Mouse (Mus musculus) neural tube, embryonic 13.5 days (tissue): ENCODE measurements at regions not wholly inside any gene's neighbourhood (a gene's known extent, or its start where the extent isn't known, plus 50 kb on each side); places are given as distances from the start of the nearest gene placed in this dataset.

Experiments
- ATAC-seq: fragments of 200-750 bp; cut with Nextera tagmentation; 2 replicates; pipeline ENCODE4 v1.8.0; 2017; ENCODE audit warnings: low read depth, mild to moderate bottlenecking, moderate TSS enrichment, moderate library complexity
- H3K27ac ChIP-seq: fragments of 300-500 bp; sonication (generic); replicated peaks from 2 replicates; pipeline ENCODE4 v1.5.1; 2015; ENCODE audit warnings: moderate library complexity, mild to moderate bottlenecking, inconsistent platforms
- H3K27me3 ChIP-seq: fragments of 300-500 bp; sonication (generic); 2 replicates; pipeline ENCODE4 v1.6.1; 2015; ENCODE audit warnings: mild to moderate bottlenecking, inconsistent platforms
- H3K36me3 ChIP-seq: fragments of 300-500 bp; sonication (generic); 2 replicates; pipeline ENCODE4 v1.6.1; 2015; ENCODE audit warnings: mild to moderate bottlenecking, inconsistent platforms
- H3K4me1 ChIP-seq: fragments of 300-500 bp; sonication (generic); replicated peaks from 2 replicates; pipeline ENCODE4 v1.6.1; 2015; ENCODE audit warnings: inconsistent platforms
- H3K4me2 ChIP-seq: fragments of 300-500 bp; sonication (generic); 2 replicates; pipeline ENCODE4 v1.6.1; 2015; ENCODE audit warnings: inconsistent platforms, mild to moderate bottlenecking, moderate library complexity
- H3K4me3 ChIP-seq: fragments of 300-500 bp; sonication (generic); 2 replicates; pipeline ENCODE4 v1.5.1; 2015; ENCODE audit warnings: mild to moderate bottlenecking, inconsistent platforms
- H3K9ac ChIP-seq: fragments of 300-500 bp; sonication (generic); 2 replicates; pipeline ENCODE4 v1.6.1; 2015; ENCODE audit warnings: moderate library complexity, mild to moderate bottlenecking, inconsistent platforms
- H3K9me3 ChIP-seq: fragments of 300-500 bp; sonication (generic); 2 replicates; pipeline ENCODE4 v1.6.1; 2016; ENCODE audit warnings: inconsistent platforms
- WGBS: fragments of 180-500 bp; shearing (Covaris S2); methylation state at CpG from one replicate; pipeline ENCODE4 v1.1.7; 2015; 5-methylcytosine and 5-hydroxymethylcytosine counted together

DNA sequence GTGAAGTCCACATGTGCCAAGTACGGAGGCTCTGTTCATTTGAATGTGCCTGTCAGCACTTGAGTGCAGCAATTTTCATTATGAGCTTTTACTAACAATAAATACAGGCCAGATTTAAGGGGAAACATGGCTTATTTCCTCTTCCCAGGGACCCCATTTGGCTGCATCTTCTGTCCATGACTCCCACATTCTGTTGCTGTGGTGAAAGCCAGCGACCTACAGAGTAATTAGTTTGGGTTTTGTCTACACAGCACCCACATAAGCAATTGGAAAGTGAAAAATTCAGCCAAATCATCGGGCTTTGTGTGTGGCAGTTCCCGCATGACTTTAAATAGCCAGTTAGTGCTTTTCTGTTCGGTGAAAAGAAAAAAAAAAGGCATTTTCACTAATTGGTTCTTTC lies 76.7 kb upstream of the Sp4 start:
- Histone ChIP-seq H3K27me3 (no peaks in the 10 kb centered on the region), H3K4me2 (no peak overlapping the region), H3K9me3 (no peaks in the 10 kb centered on the region), H3K27ac (no peak overlapping the region), H3K9ac (no peak overlapping the region), H3K36me3 (no peaks in the 10 kb centered on the region), H3K4me3 (no peak overlapping the region), H3K4me1 (no peaks in the 10 kb centered on the region)
- ATAC-seq: no peak
- WGBS: 68% methylated on average over 5 of the region's 5 CpGs

DNA sequence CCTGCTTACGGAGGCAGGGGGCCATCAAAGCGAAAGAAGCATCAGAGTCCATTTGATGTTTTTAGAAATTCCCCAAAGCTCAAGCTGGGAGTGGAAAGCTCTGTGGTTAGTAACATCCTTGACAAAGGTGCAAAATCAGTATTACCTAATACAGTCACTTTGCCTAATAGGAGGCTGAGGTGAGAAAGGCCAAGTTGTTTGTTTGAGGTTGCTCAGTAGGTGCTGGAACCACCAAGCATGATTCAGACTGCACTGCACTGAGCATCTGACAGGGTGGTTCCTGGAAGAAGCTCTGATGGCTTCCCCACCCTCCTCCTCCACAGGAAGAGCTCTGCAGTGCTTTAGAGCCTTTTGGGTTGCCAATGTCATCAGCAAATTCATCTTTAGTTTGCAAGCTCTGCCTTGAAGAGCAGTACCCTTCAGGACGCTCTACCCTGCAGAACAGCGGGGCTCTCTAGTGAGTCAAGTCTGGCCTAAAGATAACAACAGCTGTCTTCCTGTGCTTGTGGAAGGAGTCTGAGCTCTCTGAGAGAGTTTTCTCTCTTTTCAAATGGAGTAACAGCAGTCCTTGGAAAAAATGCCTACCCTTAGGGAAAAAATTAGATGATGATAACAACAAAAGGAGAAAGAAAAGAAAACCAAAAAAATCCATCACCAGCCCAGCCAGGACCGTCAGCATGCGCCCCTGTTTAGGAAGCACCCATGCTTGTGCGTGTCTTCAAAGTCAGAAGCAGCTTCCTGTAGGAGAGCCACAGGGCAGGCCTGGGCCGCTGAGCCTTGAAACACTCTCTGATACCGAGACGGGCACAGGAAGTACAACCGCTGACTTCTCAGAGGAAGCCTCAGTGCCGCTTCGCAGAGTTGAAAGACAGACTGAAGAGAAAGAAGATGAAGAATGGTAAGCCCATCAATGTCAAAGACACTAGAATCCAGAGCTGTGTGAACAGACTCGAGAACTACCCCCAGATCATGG lies 75.6 kb upstream of the Sp4 start:
- no peak overlapping the region for H3K4me2 ChIP-seq
- H3K4me3 ChIP-seq: no peak overlapping the region
- 78% methylated on average over 14 of the region's 14 CpGs for WGBS
- H3K4me1 ChIP-seq: no peaks in the 10 kb centered on the region
- no peak for ATAC-seq
- no peaks in the 10 kb centered on the region for H3K27me3 ChIP-seq
- no peaks in the 10 kb centered on the region for H3K36me3 ChIP-seq
- no peak overlapping the region for H3K27ac ChIP-seq
- no peaks in the 10 kb centered on the region for H3K9me3 ChIP-seq
- no peak overlapping the region for H3K9ac ChIP-seq

DNA sequence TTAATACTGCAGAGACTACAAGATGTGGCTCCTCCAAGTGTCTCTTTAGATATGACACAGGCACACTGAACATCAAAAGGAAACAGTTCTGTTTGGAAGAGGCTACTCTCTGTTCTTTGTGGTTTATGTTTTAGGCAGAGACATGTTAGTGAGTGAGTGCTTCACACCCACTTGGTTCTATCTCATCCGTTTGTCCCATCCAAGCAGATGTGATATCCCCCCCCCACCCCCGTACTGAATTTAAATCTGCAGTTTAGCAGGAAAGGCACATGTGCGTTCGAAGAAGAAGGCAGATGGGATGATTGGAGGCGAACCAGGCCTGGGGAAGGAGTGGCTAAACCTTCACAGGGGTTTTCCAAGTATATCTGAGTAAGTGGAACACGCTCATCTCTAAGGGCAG lies 72.0 kb upstream of the Sp4 start:
- Histone ChIP-seq H3K27me3 (no peaks in the 10 kb centered on the region), H3K4me1 (no peaks in the 10 kb centered on the region), H3K9me3 (no peaks in the 10 kb centered on the region), H3K4me2 (no peak overlapping the region), H3K4me3 (no peak overlapping the region), H3K27ac (no peak overlapping the region), H3K9ac (no peak overlapping the region), H3K36me3 (no peaks in the 10 kb centered on the region)
- ATAC-seq: no peak
- WGBS: 83% methylated on average over 6 of the region's 6 CpGs

DNA sequence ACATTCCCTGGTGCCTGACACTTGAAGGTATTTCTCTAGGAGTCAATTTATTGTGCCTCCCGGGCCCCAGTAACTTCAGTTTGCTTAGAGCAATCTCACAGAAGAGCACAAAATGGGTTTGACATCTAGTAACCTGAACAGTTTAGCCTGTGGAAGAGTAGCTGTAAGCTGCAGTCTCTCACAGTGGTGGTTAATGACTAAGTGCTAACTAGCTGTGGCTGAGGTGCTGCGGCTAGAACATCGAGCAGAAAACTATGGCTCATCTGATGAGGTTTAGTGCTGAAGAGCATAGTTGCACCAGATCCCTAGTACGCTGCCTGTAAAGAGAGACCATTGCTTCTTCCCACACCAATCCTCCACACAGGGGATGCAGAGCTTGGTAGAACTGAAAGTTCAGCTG lies 70.7 kb upstream of the Sp4 start:
- H3K27ac ChIP-seq: no peak overlapping the region
- no peak for ATAC-seq
- no peaks in the 10 kb centered on the region for H3K36me3 ChIP-seq
- WGBS: 81% methylated on average over 4 of the region's 4 CpGs
- no peak overlapping the region for H3K9ac ChIP-seq
- H3K9me3 ChIP-seq: no peaks in the 10 kb centered on the region
- no peaks in the 10 kb centered on the region for H3K4me1 ChIP-seq
- H3K27me3 ChIP-seq: no peaks in the 10 kb centered on the region
- H3K4me3 ChIP-seq: no peak overlapping the region
- H3K4me2 ChIP-seq: no peak overlapping the region

DNA sequence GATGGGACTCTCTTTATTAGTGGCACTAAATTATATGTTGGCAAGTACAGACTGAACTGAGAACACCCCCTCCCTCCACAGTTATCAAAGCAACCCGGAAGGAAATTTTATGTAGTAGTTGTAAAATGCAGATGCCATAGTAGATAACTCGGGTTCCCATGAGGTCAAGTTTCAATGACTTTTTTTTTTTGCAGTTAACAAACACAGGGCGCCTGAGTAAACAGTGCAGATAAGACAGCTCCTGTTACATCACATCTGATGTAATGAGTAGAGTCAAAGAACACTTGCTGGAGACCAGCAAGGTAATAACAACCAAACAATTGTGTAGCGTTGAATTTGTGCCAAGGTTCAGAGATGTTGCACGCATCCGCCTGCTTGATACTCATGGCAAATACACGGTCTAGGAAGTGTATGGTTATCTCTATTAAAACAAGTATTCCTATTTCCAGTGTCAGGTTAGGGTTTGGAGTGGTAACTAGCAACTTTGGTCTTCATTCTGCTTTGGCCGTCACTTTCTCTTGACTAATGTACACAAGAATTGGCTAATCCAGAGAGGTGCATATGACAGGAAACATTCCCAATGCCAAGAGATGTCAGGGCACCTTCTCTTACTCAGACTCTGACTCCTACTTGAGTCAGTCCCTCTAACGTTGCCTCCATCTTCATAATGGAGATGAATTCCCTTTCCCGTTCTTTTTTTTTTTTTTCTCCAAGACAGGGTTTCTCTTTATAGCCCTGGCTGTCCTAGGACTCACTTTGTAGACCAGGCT lies 66.3 kb upstream of the Sp4 start:
- no peak for ATAC-seq
- Histone ChIP-seq H3K36me3 (no peaks in the 10 kb centered on the region), H3K4me3 (no peak overlapping the region), H3K4me1 (no peaks in the 10 kb centered on the region), H3K27ac (no peak overlapping the region), H3K4me2 (no peak overlapping the region), H3K27me3 (no peaks in the 10 kb centered on the region), H3K9ac (no peak overlapping the region), H3K9me3 (no peaks in the 10 kb centered on the region)
- 72% methylated on average over 10 of the region's 10 CpGs for WGBS

DNA sequence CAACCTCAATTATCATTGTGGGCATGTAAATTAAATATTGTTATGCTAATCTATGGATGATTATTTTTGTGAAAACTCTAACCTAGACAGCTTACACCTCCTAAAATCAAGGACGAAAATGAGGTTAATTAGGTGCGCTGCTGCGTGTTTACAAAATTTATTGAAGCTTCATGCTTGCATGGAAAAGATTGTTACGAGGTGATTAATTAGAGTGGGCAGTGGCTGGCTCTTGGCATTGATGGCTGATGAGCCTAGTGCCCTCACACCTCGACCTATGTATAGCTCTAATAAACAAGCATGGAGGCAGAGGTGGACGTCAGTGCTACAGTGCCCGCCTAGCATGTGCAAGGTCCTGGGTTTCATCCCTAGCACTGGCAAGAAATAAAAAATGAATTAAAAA lies 51.6 kb upstream of the Sp4 start:
- WGBS: 77% methylated on average over 7 of the region's 7 CpGs
- no peak for ATAC-seq

DNA sequence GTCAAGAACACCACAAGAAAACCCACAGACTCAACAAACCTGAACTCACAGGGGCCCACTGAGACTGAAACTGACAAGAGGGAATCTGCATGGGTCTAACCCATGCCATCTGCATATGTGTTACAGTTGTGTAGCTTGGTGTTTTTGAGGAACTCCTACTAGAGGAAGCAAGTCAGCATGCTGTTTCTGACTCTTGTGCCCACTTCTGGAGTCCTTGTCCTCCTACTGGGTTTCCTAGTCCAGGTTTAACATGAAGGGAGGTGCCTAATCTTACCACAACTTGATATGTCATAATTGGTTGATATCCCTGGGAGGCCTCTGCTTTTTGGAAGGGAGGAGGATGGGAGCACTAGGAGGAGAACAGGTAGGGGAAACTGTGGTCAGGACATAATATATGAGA lies 50.2 kb upstream of the Sp4 start:
- no peak overlapping the region for H3K27ac ChIP-seq
- H3K27me3 ChIP-seq: no peaks in the 10 kb centered on the region
- ATAC-seq: no peak
- no peaks in the 10 kb centered on the region for H3K36me3 ChIP-seq
- no peaks in the 10 kb centered on the region for H3K9me3 ChIP-seq
- H3K4me3 ChIP-seq: no peak overlapping the region
- H3K9ac ChIP-seq: no peak overlapping the region
- H3K4me2 ChIP-seq: no peak overlapping the region
- no peaks in the 10 kb centered on the region for H3K4me1 ChIP-seq

More for the DNA sequence above, 51.6 kb upstream of the Sp4 start:
- no peaks in the 10 kb centered on the region for H3K9me3 ChIP-seq
- no peak overlapping the region for H3K4me3 ChIP-seq
- H3K27me3 ChIP-seq: no peaks in the 10 kb centered on the region
- H3K9ac ChIP-seq: no peak overlapping the region
- H3K4me2 ChIP-seq: no peak overlapping the region
- H3K36me3 ChIP-seq: no peaks in the 10 kb centered on the region
- no peak overlapping the region for H3K27ac ChIP-seq
- no peaks in the 10 kb centered on the region for H3K4me1 ChIP-seq
